Mouse (Mus musculus): Measurements from ENCODE around the gene Cdhr2.

DNA sequence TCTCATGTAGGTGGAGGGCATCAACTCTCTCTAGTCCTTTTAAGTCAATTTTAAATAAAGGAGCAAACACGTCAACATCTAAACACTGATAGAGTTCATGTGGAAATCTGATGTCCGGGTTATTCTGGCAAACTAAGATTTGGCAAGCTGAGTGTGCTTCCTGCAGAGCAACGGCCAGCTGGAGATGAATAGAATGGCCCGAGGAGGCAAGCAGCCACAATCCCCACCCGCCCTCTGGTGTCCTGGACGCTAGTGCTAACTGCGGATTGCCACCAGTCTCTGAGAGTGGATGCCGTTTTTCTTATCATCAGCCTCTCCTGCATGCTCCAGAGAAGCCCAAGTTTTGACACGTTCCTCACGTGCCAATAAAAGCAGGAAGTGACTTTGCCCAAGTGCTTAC is 45.6 kb downstream of the Cdhr2 start:
- TF ChIP-seq CTCF (IDR thresholded peaks at IDR 0.05; ENCODE audit: extremely low read depth, insufficient read depth, low read length) (no peak), POLR2A (IDR thresholded peaks at IDR 0.05; ENCODE audit: extremely low read depth, insufficient read depth, low read length) (no peak)

Data from cortical plate, adult 2 months (tissue).